Mouse (Mus musculus) ES-Bruce4 (cell line): ENCODE measurements around the gene Snx27. TPM values are rescaled to one million over a fixed set of nuclear protein-coding genes. Genes with fewer than 3 reads are reported as not detected.

ENCODE experiments used
- H3K27ac ChIP-seq: 2 replicates; pipeline ENCODE4 v1.5.1; 2012; ENCODE audit warnings: low read length, inconsistent platforms; ENCODE audit not compliant: insufficient read depth
- H3K27me3 ChIP-seq: 2 replicates; pipeline ENCODE4 v1.6.1; 2012; ENCODE audit warnings: mild to moderate bottlenecking, low read length, inconsistent platforms; ENCODE audit not compliant: control insufficient read depth, poor library complexity, insufficient read depth, severe bottlenecking
- H3K36me3 ChIP-seq: 2 replicates; pipeline ENCODE4 v1.6.1; 2012; ENCODE audit warnings: inconsistent platforms, mild to moderate bottlenecking, low read length, moderate library complexity; ENCODE audit not compliant: control insufficient read depth, poor library complexity, insufficient read depth, severe bottlenecking
- H3K4me1 ChIP-seq: one replicate; pipeline ENCODE4 v1.8.1; 2011; ENCODE audit warnings: low read length; ENCODE audit not compliant: control insufficient read depth, insufficient read depth
- H3K4me3 ChIP-seq: 2 replicates; pipeline ENCODE4 v1.5.1; 2011; ENCODE audit warnings: low read depth, mild to moderate bottlenecking, low read length
- H3K9ac ChIP-seq: 2 replicates; pipeline ENCODE4 v1.6.1; 2012; ENCODE audit warnings: low read depth, mild to moderate bottlenecking, inconsistent platforms; ENCODE audit not compliant: poor library complexity, severe bottlenecking
- H3K9me3 ChIP-seq: replicated peaks from 2 replicates; pipeline ENCODE4 v1.6.1; 2012; ENCODE audit warnings: mild to moderate bottlenecking, low read length, inconsistent platforms; ENCODE audit not compliant: control insufficient read depth, poor library complexity, insufficient read depth, severe bottlenecking
- CTCF ChIP-seq: IDR thresholded peaks from one replicate; pipeline ENCODE4 v1.8.1; 2011; ENCODE audit warnings: low read depth, low read length
- EP300 ChIP-seq: IDR thresholded peaks from 2 replicates; pipeline ENCODE4 v1.6.1; 2011; ENCODE audit warnings: low read depth, low read length; ENCODE audit not compliant: insufficient read depth
- POLR2A ChIP-seq: IDR thresholded peaks from one replicate; pipeline ENCODE4 v1.8.1; 2011; ENCODE audit warnings: low read length; ENCODE audit not compliant: insufficient read depth
- polyA plus RNA-seq: library from polyadenylated mRNA; stranded (reverse); fragments of >200 nt; gene quantifications from 2 replicates; pipeline ENCODE4 v1.2.4, GENCODE M21; 2011; ENCODE audit warnings: low read depth; ENCODE audit not compliant: missing spikeins, insufficient read depth, insufficient read length

Snx27 gene
- polyA plus RNA-seq, 1 experiment, result 60.2 TPM

- Histone ChIP-seq H3K9me3 (no peaks in the 10 kb centered on the region), H3K27ac (no peak overlapping the region), H3K9ac (no peak overlapping the region), H3K4me3 (no peak overlapping the region), H3K4me1 (no peaks in the 10 kb centered on the region), H3K36me3 (no peaks in the 10 kb centered on the region), H3K27me3 (no peaks in the 10 kb centered on the region)
- TF ChIP-seq EP300, result no peak
- TF ChIP-seq CTCF, result peak; percentile 43
Measured at GRCm38 (mm10) chr3:94616717-94617116, 34.2 kb upstream of the Snx27 start.

- TF ChIP-seq POLR2A, result no peak
- TF ChIP-seq CTCF, result no peak
- TF ChIP-seq EP300, result no peak
- H3K4me1 ChIP-seq, result no peaks in the 10 kb centered on the region
- no peaks in the 10 kb centered on the region for H3K36me3 ChIP-seq
- no peak overlapping the region for H3K9ac ChIP-seq
- no peak overlapping the region for H3K27ac ChIP-seq
- H3K4me3 ChIP-seq, result no peak overlapping the region
- no peaks in the 10 kb centered on the region for H3K27me3 ChIP-seq
- no peaks in the 10 kb centered on the region for H3K9me3 ChIP-seq
Measured at GRCm38 (mm10) chr3:94613258-94613878, 30.9 kb upstream of the Snx27 start.

GRCm38 (mm10) chr3:94612274-94612673 is 29.8 kb upstream of the Snx27 start:
- TF ChIP-seq POLR2A, result no peak
- TF ChIP-seq CTCF, result no peak
- no peak for TF ChIP-seq EP300

GRCm38 (mm10) chr3:94611834-94612233 is 29.3 kb upstream of the Snx27 start:
- Histone ChIP-seq H3K27ac (no peak overlapping the region), H3K27me3 (no peaks in the 10 kb centered on the region), H3K9me3 (no peaks in the 10 kb centered on the region), H3K4me1 (no peaks in the 10 kb centered on the region), H3K9ac (peak overlapping the region; percentile 25; the same call in 1 of the 2 replicates), H3K36me3 (no peaks in the 10 kb centered on the region), H3K4me3 (no peak overlapping the region)
- no peak for TF ChIP-seq CTCF
- TF ChIP-seq EP300, result no peak
- TF ChIP-seq POLR2A, result no peak

More at GRCm38 (mm10) chr3:94612274-94612673, 29.8 kb upstream of the Snx27 start:
- Histone ChIP-seq H3K36me3 (no peaks in the 10 kb centered on the region), H3K27me3 (no peaks in the 10 kb centered on the region), H3K27ac (no peak overlapping the region), H3K9ac (no peak overlapping the region), H3K4me1 (no peaks in the 10 kb centered on the region), H3K9me3 (no peaks in the 10 kb centered on the region), H3K4me3 (no peak overlapping the region)

GRCm38 (mm10) chr3:94611343-94611742 is 28.8 kb upstream of the Snx27 start:
- Histone ChIP-seq H3K4me1 (no peaks in the 10 kb centered on the region), H3K27ac (no peak overlapping the region), H3K9me3 (no peaks in the 10 kb centered on the region), H3K4me3 (no peak overlapping the region), H3K9ac (peak overlapping the region; percentile 25; the same call in 1 of the 2 replicates), H3K36me3 (no peaks in the 10 kb centered on the region), H3K27me3 (no peaks in the 10 kb centered on the region)
- no peak for TF ChIP-seq POLR2A

DNA sequence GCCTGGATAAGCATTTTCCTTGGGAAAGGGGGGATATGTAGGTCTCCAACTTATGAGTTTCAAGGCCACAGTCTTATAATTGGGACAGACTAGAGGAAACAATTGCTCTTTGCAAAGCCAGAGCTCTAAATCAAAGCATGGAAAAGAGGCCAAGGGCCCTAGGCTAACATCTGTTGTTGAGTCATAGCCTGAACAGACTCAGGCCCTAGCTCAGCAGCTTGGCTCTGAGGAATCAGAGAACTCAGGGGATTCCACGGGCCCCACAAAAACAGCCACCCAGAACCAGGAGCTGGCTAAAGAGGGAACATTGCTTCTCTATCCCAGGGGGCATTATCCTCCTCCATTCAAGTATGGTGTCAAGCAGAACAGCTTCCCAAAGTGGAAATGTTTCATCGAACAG is 28.1 kb upstream of the Snx27 start:
- Histone ChIP-seq H3K4me1 (no peaks in the 10 kb centered on the region), H3K36me3 (no peaks in the 10 kb centered on the region), H3K9ac (no peak overlapping the region), H3K4me3 (no peak overlapping the region), H3K27me3 (no peaks in the 10 kb centered on the region), H3K9me3 (no peaks in the 10 kb centered on the region), H3K27ac (no peak overlapping the region)
- TF ChIP-seq CTCF (no peak), EP300 (no peak), POLR2A (no peak)
